Mouse (Mus musculus): ENCODE measurements around the gene Clic4.

DNA sequence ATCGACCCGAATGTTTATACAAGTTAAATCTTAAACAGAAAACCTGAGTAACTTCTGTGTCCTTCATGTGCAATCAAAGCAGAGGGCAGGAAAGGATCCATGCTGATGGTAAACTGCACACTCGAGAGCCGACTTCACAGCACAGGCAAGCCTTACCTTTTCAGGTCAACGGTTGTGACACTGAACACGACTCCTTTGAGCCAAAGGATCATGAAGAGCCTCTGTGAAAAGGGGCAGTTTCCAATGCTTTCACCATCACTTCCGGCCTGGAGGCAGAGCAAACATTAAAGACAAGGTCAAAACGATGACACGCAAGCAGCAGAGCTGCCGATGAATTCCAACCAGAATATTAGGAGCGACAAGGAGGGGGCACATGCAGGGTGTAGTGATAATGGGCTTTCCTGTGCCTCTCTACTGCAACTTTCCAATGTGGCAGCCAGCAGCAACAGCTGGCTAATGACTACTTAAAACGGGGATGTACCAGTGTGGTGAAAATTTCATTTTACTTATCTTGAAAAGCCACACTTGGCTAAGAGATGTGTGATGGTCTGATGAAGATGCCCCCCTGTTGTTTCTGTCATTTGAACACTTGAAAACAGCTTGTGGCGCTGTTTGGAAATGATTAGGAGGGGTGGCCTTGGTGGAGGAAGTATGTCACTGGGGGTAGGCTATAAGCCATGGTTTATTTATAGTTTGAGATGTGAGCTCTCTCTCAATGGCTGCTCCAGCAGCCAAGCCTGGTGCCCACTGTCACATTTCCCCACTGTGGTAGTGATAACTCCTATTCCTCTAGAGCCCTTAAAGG lies 33.7 kb downstream of the Clic4 start:
- TF ChIP-seq POLR2A (IDR thresholded peaks at IDR 0.05; ENCODE audit: borderline replicate concordance, extremely low read depth, insufficient read depth, insufficient read length, poor library complexity, severe bottlenecking) (no peak), CTCF (IDR thresholded peaks at IDR 0.05; ENCODE audit: borderline replicate concordance, extremely low read depth, insufficient read depth, insufficient read length) (no peak)

Measured in brain, embryonic 14.5 days (tissue).